Mouse (Mus musculus): Measurements from ENCODE around the gene Gbp4. TPM values are rescaled to one million over a fixed set of nuclear protein-coding genes. Genes with fewer than 3 reads are reported as not detected.
"Not testable (repeated sequence)": the region's sequence is repeated elsewhere in the genome, so short reads cannot be mapped to it uniquely, and the experiment has no call there.

Gbp4 gene
- total and polyA plus RNA-seq, 2 experiments from 2014 or later, result 2.9 to 21.5 TPM

GRCm38 (mm10) chr5:105138906-105139305 is 480 bp downstream of the Gbp4 start:
- 59% methylated on average over 1 of the region's 1 CpGs for WGBS
- Histone ChIP-seq H3K27me3 (ENCODE audit: control insufficient read depth, insufficient read depth, low read length) (no peaks in the 10 kb centered on the region), H3K9ac (replicated peaks; ENCODE audit: low read depth, low read length) (no peak overlapping the region), H3K4me2 (ENCODE audit: low read depth, low read length) (peak overlapping the region; percentile 37; the same call in 1 of the 2 replicates), H3K27ac (ENCODE audit: low read depth) (peak overlapping the region; percentile 59), H3K4me3 (ENCODE audit: low read depth, low read length) (peak overlapping the region; percentile 31), H3K4me1 (ENCODE audit: control insufficient read depth, insufficient read depth) (no peaks in the 10 kb centered on the region), H3K9me3 (replicated peaks; ENCODE audit: control insufficient read depth, low read length) (no peaks in the 10 kb centered on the region), H3K36me3 (replicated peaks; ENCODE audit: control insufficient read depth, insufficient read depth, low read length) (no peaks in the 10 kb centered on the region)
- TF ChIP-seq EP300 (IDR thresholded peaks at IDR 0.05; ENCODE audit: low read depth), result no peak
- no peak for TF ChIP-seq CTCF (IDR thresholded peaks at IDR 0.05; ENCODE audit: low read depth)
- ATAC-seq (ENCODE audit: insufficient read depth, low read depth), result no peak
- DNase-seq (ENCODE audit: low spot score), result no peak

GRCm38 (mm10) chr5:105136706-105137304 is 2.6 kb downstream of the Gbp4 start:
- not testable (repeated sequence) for ATAC-seq (ENCODE audit: insufficient read depth, low read depth); H3K9ac ChIP-seq (replicated peaks; ENCODE audit: low read depth, low read length); H3K4me2 ChIP-seq (ENCODE audit: low read depth, low read length); H3K4me1 ChIP-seq (ENCODE audit: control insufficient read depth, insufficient read depth); H3K9me3 ChIP-seq (replicated peaks; ENCODE audit: control insufficient read depth, low read length); DNase-seq (ENCODE audit: low spot score); H3K36me3 ChIP-seq (replicated peaks; ENCODE audit: control insufficient read depth, insufficient read depth, low read length); H3K4me3 ChIP-seq (ENCODE audit: low read depth, low read length); H3K27me3 ChIP-seq (ENCODE audit: control insufficient read depth, insufficient read depth, low read length); H3K27ac ChIP-seq (ENCODE audit: low read depth)
- WGBS, result 89% methylated on average over 3 of the region's 3 CpGs

GRCm38 (mm10) chr5:105121731-105122130 is 17.7 kb downstream of the Gbp4 start:
- not testable (repeated sequence) for H3K27me3 ChIP-seq (ENCODE audit: control insufficient read depth, insufficient read depth, low read length); H3K27ac ChIP-seq (ENCODE audit: low read depth); H3K4me2 ChIP-seq (ENCODE audit: low read depth, low read length); H3K4me1 ChIP-seq (ENCODE audit: control insufficient read depth, insufficient read depth); H3K4me3 ChIP-seq (ENCODE audit: low read depth, low read length); DNase-seq (ENCODE audit: low spot score); ATAC-seq (ENCODE audit: insufficient read depth, low read depth); H3K36me3 ChIP-seq (replicated peaks; ENCODE audit: control insufficient read depth, insufficient read depth, low read length); H3K9me3 ChIP-seq (replicated peaks; ENCODE audit: control insufficient read depth, low read length); H3K9ac ChIP-seq (replicated peaks; ENCODE audit: low read depth, low read length)
- WGBS, result 71% methylated on average over 6 of the region's 6 CpGs

GRCm38 (mm10) chr5:105115740-105116139 is 23.6 kb downstream of the Gbp4 start:
- Histone ChIP-seq H3K36me3 (replicated peaks; ENCODE audit: control insufficient read depth, insufficient read depth, low read length) (no peaks in the 10 kb centered on the region), H3K4me1 (ENCODE audit: control insufficient read depth, insufficient read depth) (no peaks in the 10 kb centered on the region), H3K4me3 (ENCODE audit: low read depth, low read length) (no peak overlapping the region), H3K9me3 (replicated peaks; ENCODE audit: control insufficient read depth, low read length) (no peaks in the 10 kb centered on the region), H3K27ac (ENCODE audit: low read depth) (no peak overlapping the region), H3K4me2 (ENCODE audit: low read depth, low read length) (no peak overlapping the region), H3K27me3 (ENCODE audit: control insufficient read depth, insufficient read depth, low read length) (no peaks in the 10 kb centered on the region), H3K9ac (replicated peaks; ENCODE audit: low read depth, low read length) (no peak overlapping the region)
- no peak for TF ChIP-seq EP300 (IDR thresholded peaks at IDR 0.05; ENCODE audit: low read depth)
- no peak for TF ChIP-seq CTCF (IDR thresholded peaks at IDR 0.05; ENCODE audit: low read depth)
- 50% methylated on average over 2 of the region's 2 CpGs for WGBS
- DNase-seq (ENCODE audit: low spot score) (no peak), ATAC-seq (ENCODE audit: insufficient read depth, low read depth) (no peak)

- H3K27ac ChIP-seq (ENCODE audit: low read depth), result no peak overlapping the region
- H3K4me2 ChIP-seq (ENCODE audit: low read depth, low read length), result no peak overlapping the region
- DNase-seq (ENCODE audit: low spot score), result no peak
- no peak for ATAC-seq (ENCODE audit: insufficient read depth, low read depth)
- 76% methylated on average over 2 of the region's 2 CpGs for WGBS
- no peaks in the 10 kb centered on the region for H3K9me3 ChIP-seq (replicated peaks; ENCODE audit: control insufficient read depth, low read length)
- TF ChIP-seq EP300 (IDR thresholded peaks at IDR 0.05; ENCODE audit: low read depth), result no peak
- no peak for TF ChIP-seq CTCF (IDR thresholded peaks at IDR 0.05; ENCODE audit: low read depth)
- 0 out of 2 replicates have a peak, but pooled peaks cover 4% of the 10 kb centered on the region for H3K4me1 ChIP-seq (ENCODE audit: control insufficient read depth, insufficient read depth)
- H3K27me3 ChIP-seq (ENCODE audit: control insufficient read depth, insufficient read depth, low read length), result no peaks in the 10 kb centered on the region
- H3K9ac ChIP-seq (replicated peaks; ENCODE audit: low read depth, low read length), result no peak overlapping the region
- no peaks in the 10 kb centered on the region for H3K36me3 ChIP-seq (replicated peaks; ENCODE audit: control insufficient read depth, insufficient read depth, low read length)
- H3K4me3 ChIP-seq (ENCODE audit: low read depth, low read length), result no peak overlapping the region
Measured at GRCm38 (mm10) chr5:105114696-105115095, 24.7 kb downstream of the Gbp4 start.

GRCm38 (mm10) chr5:105113656-105114055 is 25.7 kb downstream of the Gbp4 start:
- Histone ChIP-seq H3K4me2 (ENCODE audit: low read depth, low read length) (no peak overlapping the region), H3K36me3 (replicated peaks; ENCODE audit: control insufficient read depth, insufficient read depth, low read length) (no peaks in the 10 kb centered on the region), H3K9me3 (replicated peaks; ENCODE audit: control insufficient read depth, low read length) (no peaks in the 10 kb centered on the region), H3K4me1 (ENCODE audit: control insufficient read depth, insufficient read depth) (0 out of 2 replicates have a peak, but pooled peaks cover 4% of the 10 kb centered on the region), H3K4me3 (ENCODE audit: low read depth, low read length) (no peak overlapping the region), H3K9ac (replicated peaks; ENCODE audit: low read depth, low read length) (no peak overlapping the region), H3K27ac (ENCODE audit: low read depth) (no peak overlapping the region), H3K27me3 (ENCODE audit: control insufficient read depth, insufficient read depth, low read length) (no peaks in the 10 kb centered on the region)
- no peak for TF ChIP-seq EP300 (IDR thresholded peaks at IDR 0.05; ENCODE audit: low read depth)
- no peak for TF ChIP-seq CTCF (IDR thresholded peaks at IDR 0.05; ENCODE audit: low read depth)
- 89% methylated on average over 5 of the region's 5 CpGs for WGBS
- DNase-seq (ENCODE audit: low spot score) (no peak), ATAC-seq (ENCODE audit: insufficient read depth, low read depth) (no peak)

All from heart, postnatal 0 days (tissue).